Mouse (Mus musculus): ENCODE results near the gene Btbd9.

Gene Btbd9

GRCm38 (mm10) chr17:30415693-30416092 lies 160.6 kb downstream of the Btbd9 start:
- in situ Hi-C loops (cut with MboI; ENCODE audit: low sequenced_read_pairs) = no loop called here

GRCm38 (mm10) chr17:30412991-30413390 lies 163.3 kb downstream of the Btbd9 start:
- in situ Hi-C loops (cut with MboI; ENCODE audit: low sequenced_read_pairs) = no loop called here

DNA sequence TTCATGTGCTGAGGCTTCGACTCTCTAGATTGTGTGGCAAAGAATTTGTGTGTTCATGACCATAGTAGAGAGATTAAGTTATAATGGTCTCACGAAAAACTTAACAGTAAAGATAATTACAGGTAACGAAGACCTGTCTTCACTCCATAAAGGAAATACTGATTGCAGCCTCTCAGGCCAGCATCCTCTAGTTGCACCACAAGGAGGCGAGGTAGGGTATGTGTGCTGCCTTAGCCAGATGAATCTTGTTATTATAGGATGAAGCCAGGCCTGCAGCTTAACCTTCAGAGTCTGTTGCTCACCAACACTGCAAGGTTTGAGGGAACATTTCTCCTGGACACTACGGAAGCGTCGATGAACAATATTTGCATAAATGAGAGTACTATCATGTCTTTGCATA lies 170.3 kb downstream of the Btbd9 start:
- in situ Hi-C loops (cut with MboI; ENCODE audit: low sequenced_read_pairs) = no loop called here

DNA sequence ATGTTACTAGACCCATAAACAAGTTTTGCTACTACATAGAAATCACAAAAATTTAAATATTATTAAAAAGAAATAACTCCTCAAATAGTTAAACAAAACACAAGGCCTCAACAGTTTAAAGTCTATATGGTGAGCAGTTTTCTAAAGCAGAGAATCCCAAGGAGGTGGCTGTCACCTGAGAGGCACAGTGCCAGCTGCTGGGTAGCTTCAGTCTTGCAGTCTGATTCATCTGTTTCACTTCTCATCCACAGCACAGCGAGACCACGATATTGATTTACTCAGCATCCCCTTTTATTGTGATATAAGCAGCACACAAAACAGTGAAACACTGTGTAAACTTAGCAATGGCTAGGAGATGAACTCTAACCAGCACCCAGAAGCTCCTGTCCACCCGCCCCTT lies 173.4 kb downstream of the Btbd9 start:
- in situ Hi-C loops (cut with MboI; ENCODE audit: low sequenced_read_pairs) = no loop called here

DNA sequence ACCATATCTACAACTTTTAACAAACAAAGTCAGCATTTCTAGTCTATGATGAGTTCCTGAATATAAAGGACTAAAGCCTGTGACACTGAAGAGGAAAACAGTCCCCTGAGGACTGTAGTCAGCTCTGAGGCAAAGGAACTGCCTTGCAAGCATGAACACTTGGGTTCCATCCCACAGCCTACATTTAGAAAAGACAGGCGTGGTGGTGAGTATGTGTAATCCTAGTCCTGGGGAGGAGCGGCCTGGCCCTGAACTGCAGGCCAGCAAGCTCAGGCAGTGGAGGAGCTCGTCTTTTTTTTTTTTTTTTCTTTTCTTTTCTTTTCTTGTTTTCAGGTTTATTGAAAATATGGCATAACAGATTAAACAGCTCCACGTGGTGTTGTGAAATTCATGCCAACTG lies 181.0 kb downstream of the Btbd9 start:
- in situ Hi-C loops (cut with MboI; ENCODE audit: low sequenced_read_pairs) = no loop called here

DNA sequence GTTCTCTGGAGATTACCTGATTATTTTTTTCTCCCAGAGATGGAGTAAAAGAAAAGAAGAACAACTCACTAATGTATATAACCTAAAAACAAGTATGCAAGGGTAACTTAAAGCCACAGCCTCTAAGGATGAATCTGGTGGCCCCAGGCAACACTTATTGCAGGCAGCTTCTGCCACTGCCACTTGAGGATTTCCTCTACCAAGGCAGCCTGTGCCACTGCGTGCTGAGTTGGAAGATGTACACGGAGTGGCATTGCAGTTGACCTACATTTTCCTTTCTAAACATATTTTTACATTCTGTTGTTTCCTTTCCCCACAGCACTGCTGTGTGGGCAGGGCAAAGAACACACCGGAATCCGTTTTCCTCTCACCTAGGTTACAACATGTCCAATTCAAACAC lies 184.3 kb downstream of the Btbd9 start:
- in situ Hi-C loops (cut with MboI; ENCODE audit: low sequenced_read_pairs) = no loop called here

- in situ Hi-C loops (cut with MboI; ENCODE audit: low sequenced_read_pairs) = no loop called here
Measured at GRCm38 (mm10) chr17:30391220-30391619, 185.1 kb downstream of the Btbd9 start.

DNA sequence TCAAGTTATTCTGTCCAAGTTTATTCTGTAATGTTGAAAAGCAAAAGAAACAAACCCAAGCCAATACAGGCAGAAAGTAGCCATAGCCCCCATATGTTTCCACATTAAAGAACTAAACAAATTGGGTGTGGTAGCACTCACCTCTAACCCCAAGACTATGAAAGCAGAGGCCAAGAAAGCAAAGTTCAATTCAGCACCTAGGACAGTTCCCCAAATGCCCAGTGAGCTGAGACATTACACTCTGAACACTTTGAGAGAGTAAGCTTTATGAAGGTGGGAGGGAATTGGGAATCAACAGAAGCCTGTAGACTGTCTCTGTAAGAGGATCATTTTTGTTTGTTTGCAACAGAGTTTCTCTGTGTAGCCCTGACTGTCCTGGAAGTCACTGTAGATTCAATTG lies 186.6 kb downstream of the Btbd9 start:
- in situ Hi-C loops (cut with MboI; ENCODE audit: low sequenced_read_pairs) = no loop called here

DNA sequence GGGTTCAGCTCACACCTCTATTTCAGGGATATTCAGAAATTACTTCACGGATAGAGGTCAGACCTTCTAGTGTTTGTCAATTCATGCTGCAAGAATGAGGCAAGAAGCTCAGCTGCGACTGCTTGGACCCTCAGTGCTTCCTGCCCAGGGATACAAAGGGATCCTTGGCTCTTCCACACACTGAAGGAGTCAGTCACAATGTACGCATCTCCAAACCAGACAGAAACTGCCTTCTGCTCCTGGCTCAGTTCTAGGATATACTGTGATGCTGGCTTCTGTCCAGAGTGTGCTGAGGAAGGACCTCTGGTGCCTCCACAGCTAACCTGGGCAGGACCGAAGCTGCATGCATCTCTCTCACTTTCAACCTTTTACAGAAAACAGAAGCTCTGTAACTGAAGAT lies 187.5 kb downstream of the Btbd9 start:
- in situ Hi-C loops (cut with MboI; ENCODE audit: low sequenced_read_pairs) = no loop called here

DNA sequence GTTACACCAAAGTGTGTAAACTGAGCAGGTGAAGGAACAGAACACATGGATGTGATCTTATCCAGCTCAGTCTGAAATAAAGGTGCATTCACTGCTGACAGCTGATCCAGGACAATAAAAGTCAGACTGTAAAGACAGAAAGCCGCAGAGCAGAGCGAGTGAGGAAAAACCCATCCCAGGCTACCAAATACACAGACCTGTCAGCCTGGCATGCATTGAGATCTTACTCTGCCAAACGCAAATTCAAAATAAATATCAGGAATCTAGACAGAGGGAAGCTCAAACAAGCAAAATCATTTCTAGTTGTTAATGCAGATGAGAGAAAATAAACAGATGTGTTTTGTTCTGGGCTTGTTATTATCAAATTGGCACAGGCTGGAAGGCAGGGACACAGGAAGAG lies 187.9 kb downstream of the Btbd9 start:
- in situ Hi-C loops (cut with MboI; ENCODE audit: low sequenced_read_pairs) = no loop called here

DNA sequence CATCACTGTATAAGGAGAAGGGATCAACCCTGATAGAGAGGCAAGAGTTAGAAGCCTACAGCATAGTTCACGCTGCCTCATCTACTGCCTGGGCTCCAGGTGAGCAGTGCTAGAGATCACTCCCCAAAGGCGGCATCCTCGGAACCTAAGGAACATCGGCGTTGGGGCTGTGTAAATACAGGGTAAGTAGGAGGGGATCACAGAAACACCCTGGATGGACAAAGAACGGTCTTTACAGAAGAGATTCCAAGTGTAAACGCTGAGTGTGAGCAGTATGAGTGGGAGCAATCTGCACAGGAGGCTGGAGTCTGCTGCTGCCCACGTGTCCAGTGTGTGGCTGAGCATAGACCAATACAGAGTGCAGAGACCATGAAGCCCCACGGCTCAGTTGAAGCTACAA lies 190.0 kb downstream of the Btbd9 start:
- in situ Hi-C loops (cut with MboI; ENCODE audit: low sequenced_read_pairs) = no loop called here

DNA sequence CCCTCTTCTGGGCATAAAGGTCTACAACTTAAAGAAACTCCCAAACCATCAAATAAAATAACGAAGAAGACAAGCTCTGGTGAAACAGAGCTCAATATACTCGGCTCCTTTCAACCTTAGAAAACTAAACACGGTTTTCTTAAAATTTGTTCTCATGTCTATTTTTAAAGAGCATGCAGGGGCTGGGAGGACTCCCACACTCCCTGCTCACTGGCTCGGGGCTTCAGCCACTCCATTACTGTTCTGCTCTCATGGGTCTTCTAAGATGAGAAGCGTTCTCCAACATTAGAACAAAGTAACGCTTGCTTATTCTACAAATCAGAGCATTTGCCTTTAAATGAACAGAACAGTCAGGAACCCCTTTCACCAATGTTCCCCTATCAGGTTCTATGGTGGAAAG lies 192.6 kb downstream of the Btbd9 start:
- in situ Hi-C loops (cut with MboI; ENCODE audit: low sequenced_read_pairs) = no loop called here

GRCm38 (mm10) chr17:30378221-30379010 lies 197.9 kb downstream of the Btbd9 start:
- in situ Hi-C loops (cut with MboI; ENCODE audit: low sequenced_read_pairs) = no loop called here

GRCm38 (mm10) chr17:30377754-30378153 lies 198.5 kb downstream of the Btbd9 start:
- in situ Hi-C loops (cut with MboI; ENCODE audit: low sequenced_read_pairs) = no loop called here

DNA sequence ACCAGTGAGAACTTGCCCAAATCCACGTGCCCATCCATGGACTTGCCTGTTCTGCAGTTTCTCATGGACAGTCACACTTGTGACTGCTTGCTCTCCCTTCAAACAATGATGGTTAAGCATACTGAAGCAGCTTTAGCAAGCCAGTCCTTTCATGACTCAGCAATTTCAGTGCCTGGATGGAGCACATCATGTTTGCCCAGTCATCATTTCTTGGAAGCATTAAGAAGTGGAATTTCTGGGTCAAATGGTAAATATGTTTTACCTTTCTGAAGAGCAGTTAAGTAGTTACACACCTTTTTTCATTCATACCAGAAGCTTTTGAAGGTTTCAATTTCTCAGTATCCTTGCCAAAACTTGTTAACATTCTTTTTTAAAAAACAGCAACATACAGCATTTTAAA lies 201.2 kb downstream of the Btbd9 start:
- in situ Hi-C loops (cut with MboI; ENCODE audit: low sequenced_read_pairs) = no loop called here

GRCm38 (mm10) chr17:30368559-30368958 lies 207.7 kb downstream of the Btbd9 start:
- in situ Hi-C loops (cut with MboI; ENCODE audit: low sequenced_read_pairs) = no loop called here

DNA sequence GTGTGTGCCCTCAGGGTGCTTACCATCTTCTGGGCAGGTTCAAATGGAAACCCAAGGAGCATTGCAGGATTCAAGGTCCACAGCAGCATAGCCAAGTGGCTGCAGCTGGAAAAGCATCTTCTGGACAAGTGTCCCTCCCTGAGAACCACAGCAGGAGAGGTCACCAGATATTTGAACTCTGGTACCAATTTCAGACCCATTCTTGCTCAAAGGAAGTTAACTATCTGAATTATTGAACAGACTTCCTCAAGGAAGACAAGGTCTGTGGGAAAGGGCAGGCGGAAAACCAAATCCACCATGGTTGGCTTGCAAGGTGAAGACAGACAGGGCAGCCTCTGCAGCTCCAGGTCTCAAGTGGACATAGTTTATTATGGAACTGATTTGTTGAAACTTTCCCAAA lies 211.6 kb downstream of the Btbd9 start:
- in situ Hi-C loops (cut with MboI; ENCODE audit: low sequenced_read_pairs) = no loop called here

DNA sequence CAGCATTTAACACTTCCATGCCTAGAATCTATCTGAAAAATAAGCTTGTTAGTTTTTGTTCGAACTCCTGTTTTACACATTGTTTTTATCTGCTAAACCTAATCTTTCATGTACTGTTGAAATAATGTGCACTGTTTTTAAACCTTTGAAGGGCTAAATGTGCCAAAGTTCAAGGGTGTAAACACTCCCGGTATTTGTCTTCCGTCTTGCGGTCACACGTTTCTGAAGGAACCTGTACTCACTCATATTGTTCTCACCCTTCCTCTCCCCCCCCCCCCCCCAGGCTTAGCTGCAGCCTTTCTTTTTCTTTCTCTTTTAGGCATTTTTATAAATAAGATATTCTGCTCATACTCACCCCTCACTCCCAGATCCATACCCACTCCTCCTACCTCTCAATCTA lies 212.9 kb downstream of the Btbd9 start:
- in situ Hi-C loops (cut with MboI; ENCODE audit: low sequenced_read_pairs) = no loop called here

DNA sequence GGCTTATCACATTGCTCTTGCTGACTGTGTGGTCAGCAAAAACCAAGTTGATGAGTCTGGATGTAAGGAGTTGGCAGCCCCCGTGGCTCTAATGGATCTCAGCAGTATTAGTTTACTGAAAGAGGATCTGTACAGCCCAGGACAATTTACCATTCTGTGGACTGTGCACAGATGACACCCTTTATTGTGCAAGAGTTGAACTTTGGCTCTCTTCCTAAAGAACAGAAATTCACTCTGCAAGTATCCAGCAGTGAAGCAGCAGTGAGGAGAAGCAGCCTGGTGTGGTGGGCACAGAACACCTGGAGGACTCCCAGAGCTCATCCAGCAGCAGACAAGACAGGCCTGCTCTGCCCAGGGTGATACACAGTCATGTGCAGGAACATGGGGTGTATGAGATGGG lies 215.6 kb downstream of the Btbd9 start:
- in situ Hi-C loops (cut with MboI; ENCODE audit: low sequenced_read_pairs) = no loop called here

- in situ Hi-C loops (cut with MboI; ENCODE audit: low sequenced_read_pairs) = no loop called here
Measured at GRCm38 (mm10) chr17:30359392-30359791, 216.9 kb downstream of the Btbd9 start.

DNA sequence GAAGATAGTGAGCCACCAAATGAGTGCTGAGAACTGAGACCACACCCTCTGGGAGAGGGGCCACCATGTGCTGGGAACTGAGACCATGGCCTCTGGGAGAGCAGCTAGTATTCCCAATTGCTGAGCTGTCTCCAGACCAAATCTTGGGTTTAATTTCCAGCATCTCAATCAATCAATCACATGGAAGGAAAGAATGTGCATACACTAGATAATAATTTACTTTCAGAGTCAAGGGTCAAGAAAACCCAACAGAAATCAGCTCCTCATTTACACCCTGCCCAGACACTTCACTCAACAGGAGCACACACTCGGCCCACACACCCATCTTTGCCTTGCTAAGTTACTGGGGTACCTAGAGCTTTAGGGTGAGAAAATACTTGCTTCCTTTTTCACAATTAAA lies 220.9 kb downstream of the Btbd9 start:
- in situ Hi-C loops (cut with MboI; ENCODE audit: low sequenced_read_pairs) = no loop called here

DNA sequence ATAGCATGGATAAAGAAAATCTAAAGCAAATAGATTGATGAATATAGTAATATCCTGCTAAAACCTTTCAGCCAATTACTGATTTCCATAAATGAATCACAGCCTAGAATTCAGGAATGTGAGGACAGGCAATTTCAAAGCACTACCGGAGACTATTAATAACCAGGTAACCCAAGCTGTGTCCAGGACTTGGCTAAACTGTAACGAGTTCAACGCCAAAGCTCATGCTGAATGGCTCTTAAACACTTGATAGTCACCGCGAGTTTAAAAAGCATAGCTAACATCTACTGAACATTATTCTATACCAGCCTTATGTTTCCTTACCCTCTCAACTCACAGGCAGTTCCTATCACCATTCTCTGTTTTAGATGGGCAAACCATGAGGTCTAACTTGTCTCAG lies 221.9 kb downstream of the Btbd9 start:
- in situ Hi-C loops (cut with MboI; ENCODE audit: low sequenced_read_pairs) = no loop called here

GRCm38 (mm10) chr17:30348031-30348430 lies 228.3 kb downstream of the Btbd9 start:
- in situ Hi-C loops (cut with MboI; ENCODE audit: low sequenced_read_pairs) = no loop called here

All from CH12F3 (cell line).